Mouse (Mus musculus): Measurements from ENCODE around the gene Ptprg.

The Ptprg gene

GRCm38 (mm10) chr14:11822830-11823700 is 269.7 kb downstream of the Ptprg start:
- no peak for DNase-seq (ENCODE audit: low spot score)

DNA sequence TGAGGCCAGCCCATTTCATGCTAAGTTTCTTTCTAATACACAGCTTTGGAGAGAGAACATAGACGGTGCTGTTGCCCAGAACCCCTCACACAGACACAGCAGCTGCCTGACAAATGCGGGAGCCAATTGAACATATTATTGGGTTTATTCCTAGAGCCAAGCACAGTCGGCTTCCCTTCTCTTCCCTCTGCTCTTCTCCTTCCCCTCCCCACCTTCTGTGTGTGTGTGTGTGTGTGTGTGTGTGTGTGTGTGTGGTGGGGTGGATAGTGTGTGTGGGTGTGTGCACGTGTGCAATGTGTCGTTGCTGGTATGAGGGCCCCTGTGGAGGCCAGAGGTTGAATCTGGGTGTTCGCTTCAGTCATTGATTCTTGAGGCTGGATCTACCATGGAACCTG is 270.4 kb downstream of the Ptprg start:
- no peak for DNase-seq (ENCODE audit: low spot score)

GRCm38 (mm10) chr14:11824915-11825314 is 271.6 kb downstream of the Ptprg start:
- no peak for DNase-seq (ENCODE audit: low spot score)

DNA sequence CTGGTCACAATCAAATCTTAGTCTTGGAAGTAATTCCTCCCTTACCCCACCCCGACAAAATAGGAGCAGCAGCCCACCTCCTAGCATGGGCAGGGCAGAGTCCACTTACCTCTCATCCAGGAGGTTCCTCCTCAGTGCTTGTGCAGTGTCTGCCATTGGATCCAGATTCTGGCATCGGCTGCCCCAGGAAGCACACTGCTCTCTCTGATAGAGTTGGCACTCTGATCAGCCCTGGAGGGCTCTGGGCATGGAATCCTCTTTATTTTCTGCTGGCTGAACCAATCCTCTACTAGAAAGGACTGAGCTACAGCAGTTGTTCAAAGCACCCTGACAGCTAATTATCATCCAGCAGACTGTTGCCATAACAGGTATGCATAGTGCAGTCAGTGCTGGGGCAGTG is 272.2 kb downstream of the Ptprg start:
- DNase-seq (ENCODE audit: low spot score): no peak

- DNase-seq (ENCODE audit: low spot score): no peak
Observed at GRCm38 (mm10) chr14:11828086-11828485, 274.8 kb downstream of the Ptprg start.

GRCm38 (mm10) chr14:11833678-11834077 is 280.3 kb downstream of the Ptprg start:
- no peak for DNase-seq (ENCODE audit: low spot score)

DNA sequence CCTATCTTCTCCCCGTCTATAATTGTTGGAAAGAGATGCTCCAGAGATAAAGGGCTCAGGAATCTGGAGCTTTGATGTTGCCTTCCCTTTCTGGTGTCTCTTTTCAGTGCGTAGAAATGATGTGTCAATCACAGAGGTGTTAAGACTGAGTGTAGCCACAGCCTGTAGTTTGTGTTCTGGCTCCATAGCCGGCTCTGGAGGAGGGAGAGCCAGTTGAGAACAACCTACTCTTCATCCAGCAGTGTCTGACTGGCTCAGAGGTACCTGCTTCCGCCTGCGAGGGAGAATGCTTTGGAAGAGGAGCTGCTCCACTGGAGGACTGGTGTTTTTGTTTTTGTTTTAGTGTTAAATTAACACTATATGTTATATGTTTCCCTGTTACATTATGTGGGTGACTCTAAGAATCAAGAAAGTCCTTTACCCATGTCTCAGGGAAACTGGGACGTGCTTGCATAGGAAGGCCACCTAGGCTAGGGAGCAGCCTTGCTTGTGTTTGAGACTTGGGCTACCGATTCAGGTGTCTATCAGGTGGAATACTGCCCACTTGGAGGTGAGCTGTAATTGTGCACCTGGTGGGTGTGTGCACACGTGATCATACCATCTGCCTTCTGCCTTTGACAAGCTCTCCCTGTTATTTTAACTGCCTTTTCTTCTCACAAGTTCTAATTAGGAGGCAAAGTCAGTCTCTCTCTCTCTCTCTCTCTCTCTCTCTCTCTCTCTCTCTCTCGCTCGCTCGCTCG is 282.5 kb downstream of the Ptprg start:
- no peak for DNase-seq (ENCODE audit: low spot score)

- no peak for DNase-seq (ENCODE audit: low spot score)
Observed at GRCm38 (mm10) chr14:11837714-11838113, 284.4 kb downstream of the Ptprg start.

DNA sequence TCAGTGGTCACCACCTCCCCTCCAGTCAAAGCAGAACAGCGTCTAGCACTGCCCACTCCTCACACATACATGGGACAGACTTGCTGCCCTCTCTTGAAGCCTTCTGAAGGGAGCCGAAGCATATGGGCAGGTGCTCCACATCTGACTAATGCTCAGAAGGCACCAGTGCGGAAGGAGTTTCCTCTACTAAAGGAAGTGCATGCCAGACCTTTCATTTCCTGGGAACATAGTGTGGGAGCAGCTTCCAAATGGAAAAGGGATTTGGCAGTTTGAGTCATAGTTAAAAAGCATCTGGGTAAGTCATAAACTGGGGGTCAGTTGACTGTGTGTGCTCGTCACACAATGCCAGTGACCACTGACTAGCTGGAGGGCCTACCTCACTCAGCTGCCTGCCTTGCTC is 288.3 kb downstream of the Ptprg start:
- DNase-seq (ENCODE audit: low spot score): no peak

GRCm38 (mm10) chr14:11852896-11853295 is 299.6 kb downstream of the Ptprg start:
- no peak for DNase-seq (ENCODE audit: low spot score)

DNA sequence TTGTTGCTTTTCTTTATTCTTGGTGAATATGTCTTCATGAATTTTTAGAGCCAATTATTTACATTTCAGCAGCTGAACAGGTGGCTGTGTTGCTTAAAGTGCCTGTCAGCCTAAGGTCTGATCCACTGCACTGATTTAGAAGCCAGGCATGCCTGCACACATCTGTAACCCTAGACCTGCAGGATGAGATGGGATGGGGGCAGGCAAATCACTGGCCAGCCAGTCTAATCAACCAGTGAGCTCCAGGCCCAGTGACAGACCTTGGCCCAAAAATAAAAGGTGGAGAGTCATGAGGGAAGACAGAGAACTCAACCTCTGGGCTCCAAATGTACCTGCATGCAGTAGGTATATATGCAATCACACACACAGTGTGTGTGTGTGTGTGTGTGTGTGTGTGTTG is 302.2 kb downstream of the Ptprg start:
- no peak for DNase-seq (ENCODE audit: low spot score)

GRCm38 (mm10) chr14:11857928-11858481 is 304.7 kb downstream of the Ptprg start:
- DNase-seq (ENCODE audit: low spot score): peak; percentile 69

GRCm38 (mm10) chr14:11863286-11863685 is 310.0 kb downstream of the Ptprg start:
- no peak for DNase-seq (ENCODE audit: low spot score)

GRCm38 (mm10) chr14:11864840-11865239 is 311.5 kb downstream of the Ptprg start:
- no peak for DNase-seq (ENCODE audit: low spot score)

- DNase-seq (ENCODE audit: low spot score): peak; percentile 53
Observed at GRCm38 (mm10) chr14:11865332-11865731, 312.0 kb downstream of the Ptprg start.

GRCm38 (mm10) chr14:11865872-11866271 is 312.5 kb downstream of the Ptprg start:
- DNase-seq (ENCODE audit: low spot score): no peak

GRCm38 (mm10) chr14:11866416-11866815 is 313.1 kb downstream of the Ptprg start:
- no peak for DNase-seq (ENCODE audit: low spot score)

DNA sequence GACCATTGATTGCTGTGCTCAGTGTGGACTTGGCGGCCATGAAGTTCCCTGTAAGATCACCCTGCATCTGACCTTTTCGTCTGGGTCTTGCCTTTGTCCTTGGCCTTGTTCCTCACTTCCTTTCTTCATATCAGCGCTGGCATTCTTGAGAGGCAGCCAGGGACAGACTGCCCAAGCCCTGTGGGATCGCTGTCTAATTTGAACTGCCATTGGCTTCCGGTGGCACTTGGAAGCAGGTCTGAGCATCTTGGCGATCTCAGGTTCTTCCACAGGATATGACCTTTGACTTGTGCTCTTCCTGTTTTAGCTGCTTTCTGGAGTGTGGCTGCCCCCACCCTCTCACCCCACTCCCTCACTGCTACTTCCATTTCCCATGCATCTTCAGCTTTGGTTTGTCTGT is 315.3 kb downstream of the Ptprg start:
- peak; percentile 73 for DNase-seq (ENCODE audit: low spot score)

DNA sequence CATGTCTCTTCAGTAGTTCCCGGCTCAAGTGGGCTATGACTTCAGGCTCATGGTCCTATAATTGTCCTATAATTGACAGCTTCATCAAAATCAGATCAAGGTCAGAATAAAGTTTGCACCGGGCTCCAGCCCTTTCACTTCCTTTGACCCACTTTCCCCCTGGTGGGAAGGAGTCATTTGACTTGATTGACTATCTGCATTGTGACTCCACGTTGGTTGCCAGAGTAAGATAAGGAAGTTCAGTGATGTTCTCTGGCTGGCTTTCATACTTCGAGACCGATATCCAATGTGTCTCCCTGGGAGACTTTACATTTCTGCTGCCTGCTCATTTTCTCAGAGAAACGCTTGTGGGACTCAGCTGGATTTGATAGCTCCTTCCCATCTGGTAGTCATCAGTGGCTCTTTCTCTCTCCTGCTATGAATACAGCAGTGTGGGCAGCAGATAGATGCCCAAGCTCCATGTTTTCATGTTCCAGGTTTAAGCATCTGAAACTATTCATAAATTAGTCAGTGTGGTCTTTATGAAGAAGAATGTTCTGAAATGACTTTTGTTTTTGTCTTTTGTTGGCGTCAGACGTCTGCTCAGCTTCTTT is 318.5 kb downstream of the Ptprg start:
- peak; percentile 56 for DNase-seq (ENCODE audit: low spot score)

DNA sequence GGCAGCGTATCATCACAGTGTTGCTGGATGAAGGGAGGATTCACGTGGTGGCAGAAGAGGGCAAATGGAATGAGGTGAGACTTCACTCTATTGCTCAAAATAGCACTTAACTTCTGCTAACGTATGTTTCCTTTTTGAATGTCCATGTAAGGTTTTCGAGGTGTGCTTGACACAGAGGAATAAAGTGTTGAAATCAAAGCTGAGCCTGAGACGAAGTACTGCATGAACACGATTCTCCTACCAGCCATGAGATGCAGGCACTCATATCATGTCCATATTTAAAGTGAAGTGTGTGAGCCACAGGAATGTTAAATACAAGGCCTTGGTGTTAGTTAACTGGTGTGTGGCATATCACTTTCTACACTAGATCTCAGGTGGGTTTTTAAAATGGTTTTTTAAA is 320.9 kb downstream of the Ptprg start:
- no peak for DNase-seq (ENCODE audit: low spot score)

GRCm38 (mm10) chr14:11874960-11875889 is 321.9 kb downstream of the Ptprg start:
- no peak for DNase-seq (ENCODE audit: low spot score)
